Mouse (Mus musculus): ENCODE measurements around the gene Hspa12a. TPM values are rescaled to one million over a fixed set of nuclear protein-coding genes. Genes with fewer than 3 reads are reported as not detected.
A peak's percentile ranks its signal among the peaks of the same experiment; 100 is the strongest.

The Hspa12a gene
- not detected in 2 replicates for total RNA-seq (2017)

- ATAC-seq (replicated peaks in 1 of 2; ENCODE audit: insufficient read depth in 1 of 2, low FRiP score in 2 of 2, low TSS enrichment in 1 of 2, low read depth in 1 of 2, poor library complexity in 2 of 2, severe bottlenecking in 2 of 2), result peak; percentile 98 to 99
These were observed at the start of gene Hspa12a, which contains the start of gene Eno4 for GRCm38 (mm10) chr19:58942841-58943828. Gene Hspa12a (minus strand): TSS chr19:58943654. Gene Eno4 (plus strand): TSS chr19:58943425.

- ATAC-seq (replicated peaks in 1 of 2; ENCODE audit: insufficient read depth in 1 of 2, low FRiP score in 2 of 2, low TSS enrichment in 1 of 2, low read depth in 1 of 2, poor library complexity in 2 of 2, severe bottlenecking in 2 of 2), result no peak
These were observed 38.1 kb upstream of the Hspa12a start for GRCm38 (mm10) chr19:58981571-58981970.

- ATAC-seq (replicated peaks in 1 of 2; ENCODE audit: insufficient read depth in 1 of 2, low FRiP score in 2 of 2, low TSS enrichment in 1 of 2, low read depth in 1 of 2, poor library complexity in 2 of 2, severe bottlenecking in 2 of 2), result no peak
These were observed 36.6 kb upstream of the Hspa12a start for GRCm38 (mm10) chr19:58980056-58980440.

GRCm38 (mm10) chr19:58979436-58980055, 36.1 kb upstream of the Hspa12a start:
- ATAC-seq (replicated peaks in 1 of 2; ENCODE audit: insufficient read depth in 1 of 2, low FRiP score in 2 of 2, low TSS enrichment in 1 of 2, low read depth in 1 of 2, poor library complexity in 2 of 2, severe bottlenecking in 2 of 2), result no peak

- ATAC-seq (replicated peaks in 1 of 2; ENCODE audit: insufficient read depth in 1 of 2, low FRiP score in 2 of 2, low TSS enrichment in 1 of 2, low read depth in 1 of 2, poor library complexity in 2 of 2, severe bottlenecking in 2 of 2), result peak; percentile 93 to 97
These were observed 35.1 kb upstream of the Hspa12a start for GRCm38 (mm10) chr19:58978401-58979171.

GRCm38 (mm10) chr19:58975216-58975863, 31.9 kb upstream of the Hspa12a start:
- no peak for ATAC-seq (replicated peaks in 1 of 2; ENCODE audit: insufficient read depth in 1 of 2, low FRiP score in 2 of 2, low TSS enrichment in 1 of 2, low read depth in 1 of 2, poor library complexity in 2 of 2, severe bottlenecking in 2 of 2)

- ATAC-seq (replicated peaks in 1 of 2; ENCODE audit: insufficient read depth in 1 of 2, low FRiP score in 2 of 2, low TSS enrichment in 1 of 2, low read depth in 1 of 2, poor library complexity in 2 of 2, severe bottlenecking in 2 of 2), result no peak
These were observed 30.7 kb upstream of the Hspa12a start for GRCm38 (mm10) chr19:58974126-58974525.

GRCm38 (mm10) chr19:58970826-58971225, 27.4 kb upstream of the Hspa12a start:
- no peak for ATAC-seq (replicated peaks in 1 of 2; ENCODE audit: insufficient read depth in 1 of 2, low FRiP score in 2 of 2, low TSS enrichment in 1 of 2, low read depth in 1 of 2, poor library complexity in 2 of 2, severe bottlenecking in 2 of 2)

GRCm38 (mm10) chr19:58968731-58969506, 25.5 kb upstream of the Hspa12a start:
- no peak for ATAC-seq (replicated peaks in 1 of 2; ENCODE audit: insufficient read depth in 1 of 2, low FRiP score in 2 of 2, low TSS enrichment in 1 of 2, low read depth in 1 of 2, poor library complexity in 2 of 2, severe bottlenecking in 2 of 2)

GRCm38 (mm10) chr19:58963011-58963410, 19.6 kb upstream of the Hspa12a start:
- ATAC-seq (replicated peaks in 1 of 2; ENCODE audit: insufficient read depth in 1 of 2, low FRiP score in 2 of 2, low TSS enrichment in 1 of 2, low read depth in 1 of 2, poor library complexity in 2 of 2, severe bottlenecking in 2 of 2), result no peak

GRCm38 (mm10) chr19:58954779-58955178, 11.3 kb upstream of the Hspa12a start:
- ATAC-seq (replicated peaks in 1 of 2; ENCODE audit: insufficient read depth in 1 of 2, low FRiP score in 2 of 2, low TSS enrichment in 1 of 2, low read depth in 1 of 2, poor library complexity in 2 of 2, severe bottlenecking in 2 of 2), result no peak

GRCm38 (mm10) chr19:58952236-58952635, 8.8 kb upstream of the Hspa12a start:
- ATAC-seq (replicated peaks in 1 of 2; ENCODE audit: insufficient read depth in 1 of 2, low FRiP score in 2 of 2, low TSS enrichment in 1 of 2, low read depth in 1 of 2, poor library complexity in 2 of 2, severe bottlenecking in 2 of 2), result no peak

- no peak for ATAC-seq (replicated peaks in 1 of 2; ENCODE audit: insufficient read depth in 1 of 2, low FRiP score in 2 of 2, low TSS enrichment in 1 of 2, low read depth in 1 of 2, poor library complexity in 2 of 2, severe bottlenecking in 2 of 2)
These were observed 8.1 kb upstream of the Hspa12a start for GRCm38 (mm10) chr19:58951521-58951920.

GRCm38 (mm10) chr19:58945959-58946358, 2.5 kb upstream of the Hspa12a start:
- ATAC-seq (replicated peaks in 1 of 2; ENCODE audit: insufficient read depth in 1 of 2, low FRiP score in 2 of 2, low TSS enrichment in 1 of 2, low read depth in 1 of 2, poor library complexity in 2 of 2, severe bottlenecking in 2 of 2), result no peak

- no peak for ATAC-seq (replicated peaks in 1 of 2; ENCODE audit: insufficient read depth in 1 of 2, low FRiP score in 2 of 2, low TSS enrichment in 1 of 2, low read depth in 1 of 2, poor library complexity in 2 of 2, severe bottlenecking in 2 of 2)
These were observed 10.4 kb downstream of the Hspa12a start for GRCm38 (mm10) chr19:58933062-58933461.

- no peak for ATAC-seq (replicated peaks in 1 of 2; ENCODE audit: insufficient read depth in 1 of 2, low FRiP score in 2 of 2, low TSS enrichment in 1 of 2, low read depth in 1 of 2, poor library complexity in 2 of 2, severe bottlenecking in 2 of 2)
These were observed 12.2 kb downstream of the Hspa12a start for GRCm38 (mm10) chr19:58931081-58931800.

All from hematopoietic stem cell, adult 5-6 weeks (primary cell).